Mouse (Mus musculus) limb, embryonic 15.5 days (tissue): ENCODE measurements at regions not wholly inside any gene's neighbourhood (a gene's known extent, or its start where the extent isn't known, plus 50 kb on each side); places are given as distances from the start of the nearest gene placed in this dataset.

ENCODE experiments used
- ATAC-seq: fragments of 200-750 bp; cut with Nextera tagmentation; 2 replicates; pipeline ENCODE4 v1.8.0; 2017; ENCODE audit warnings: low read depth, moderate TSS enrichment; ENCODE audit not compliant: insufficient number of reproducible peaks, low FRiP score, low TSS enrichment
- H3K27ac ChIP-seq: fragments of 300-500 bp; sonication (generic); 2 replicates; pipeline ENCODE4 v1.5.1; 2015; ENCODE audit warnings: moderate library complexity, mild to moderate bottlenecking, inconsistent platforms
- H3K27me3 ChIP-seq: fragments of 300-500 bp; sonication (generic); 2 replicates; pipeline ENCODE4 v1.6.1; 2015; ENCODE audit warnings: inconsistent platforms
- H3K36me3 ChIP-seq: fragments of 300-500 bp; sonication (generic); 2 replicates; pipeline ENCODE4 v1.6.1; 2015; ENCODE audit warnings: inconsistent platforms
- H3K4me1 ChIP-seq: fragments of 300-500 bp; sonication (generic); 2 replicates; pipeline ENCODE4 v1.6.1; 2015; ENCODE audit warnings: inconsistent platforms
- H3K4me2 ChIP-seq: fragments of 300-500 bp; sonication (generic); 2 replicates; pipeline ENCODE4 v1.6.1; 2015; ENCODE audit warnings: mild to moderate bottlenecking, inconsistent platforms
- H3K4me3 ChIP-seq: fragments of 300-500 bp; sonication (generic); 2 replicates; pipeline ENCODE4 v1.5.1; 2015; ENCODE audit warnings: mild to moderate bottlenecking, inconsistent platforms
- H3K9ac ChIP-seq: fragments of 300-500 bp; sonication (generic); 2 replicates; pipeline ENCODE4 v1.6.1; 2015; ENCODE audit warnings: inconsistent platforms
- H3K9me3 ChIP-seq: fragments of 300-500 bp; sonication (generic); 2 replicates; pipeline ENCODE4 v1.6.1; 2016; ENCODE audit warnings: inconsistent platforms
- WGBS: fragments of 180-500 bp; shearing (Covaris S2); methylation state at CpG from one replicate; pipeline ENCODE4 v1.1.7; 2015; 5-methylcytosine and 5-hydroxymethylcytosine counted together

GRCm38 (mm10) chr14:118318524-118318923 is 51.8 kb downstream of the Gm9376 start:
- no peak overlapping the region for H3K27ac ChIP-seq
- H3K9ac ChIP-seq, result no peak overlapping the region
- no peaks in the 10 kb centered on the region for H3K9me3 ChIP-seq
- H3K27me3 ChIP-seq, result peaks cover 40% of the 10 kb centered on the region
- H3K4me2 ChIP-seq, result no peak overlapping the region
- 0 out of 2 replicates have a peak, but pooled peaks cover 6% of the 10 kb centered on the region for H3K4me1 ChIP-seq
- 43% methylated on average over 11 of the region's 11 CpGs for WGBS
- no peaks in the 10 kb centered on the region for H3K36me3 ChIP-seq
- no peak for ATAC-seq
- H3K4me3 ChIP-seq, result no peak overlapping the region

GRCm38 (mm10) chr14:118320101-118320500 is 53.3 kb downstream of the Gm9376 start:
- peaks cover 53% of the 10 kb centered on the region for H3K27me3 ChIP-seq
- H3K36me3 ChIP-seq, result no peaks in the 10 kb centered on the region
- no peak overlapping the region for H3K27ac ChIP-seq
- WGBS, result 82% methylated on average over 4 of the region's 4 CpGs
- H3K9me3 ChIP-seq, result no peaks in the 10 kb centered on the region
- H3K4me3 ChIP-seq, result no peak overlapping the region
- H3K4me2 ChIP-seq, result no peak overlapping the region
- 0 out of 2 replicates have a peak, but pooled peaks cover 6% of the 10 kb centered on the region for H3K4me1 ChIP-seq
- no peak overlapping the region for H3K9ac ChIP-seq
- ATAC-seq, result no peak

- 67% methylated on average over 3 of the region's 3 CpGs for WGBS
- no peak for ATAC-seq
- peaks cover 58% of the 10 kb centered on the region for H3K27me3 ChIP-seq
- H3K9me3 ChIP-seq, result no peaks in the 10 kb centered on the region
- H3K9ac ChIP-seq, result no peak overlapping the region
- no peak overlapping the region for H3K27ac ChIP-seq
- H3K4me1 ChIP-seq, result 0 out of 2 replicates have a peak, but pooled peaks cover 6% of the 10 kb centered on the region
- no peak overlapping the region for H3K4me2 ChIP-seq
- H3K4me3 ChIP-seq, result no peak overlapping the region
- no peaks in the 10 kb centered on the region for H3K36me3 ChIP-seq
These were observed 54.3 kb downstream of the Gm9376 start for GRCm38 (mm10) chr14:118321083-118321482.

GRCm38 (mm10) chr14:118322003-118322821 is 55.5 kb downstream of the Gm9376 start:
- Histone ChIP-seq H3K4me1 (0 out of 2 replicates have a peak, but pooled peaks cover 6% of the 10 kb centered on the region), H3K9me3 (no peaks in the 10 kb centered on the region), H3K27me3 (peaks cover 61% of the 10 kb centered on the region), H3K4me2 (peak overlapping the region; percentile 36), H3K4me3 (peak overlapping the region; percentile 23), H3K9ac (no peak overlapping the region), H3K27ac (no peak overlapping the region), H3K36me3 (no peaks in the 10 kb centered on the region)
- ATAC-seq, result no peak
- whole genome bisulfite sequencing, result 16% methylated on average over 26 of the region's 26 CpGs

- Histone ChIP-seq H3K4me2 (peak overlapping the region; percentile 36), H3K4me3 (peak overlapping the region; percentile 23; the same call in 1 of the 2 replicates), H3K9me3 (no peaks in the 10 kb centered on the region), H3K9ac (no peak overlapping the region), H3K27me3 (peaks cover 58% of the 10 kb centered on the region), H3K36me3 (no peaks in the 10 kb centered on the region), H3K4me1 (0 out of 2 replicates have a peak, but pooled peaks cover 6% of the 10 kb centered on the region), H3K27ac (no peak overlapping the region)
- ATAC-seq, result no peak
- 16% methylated on average over 11 of the region's 11 CpGs for WGBS
These were observed 56.1 kb downstream of the Gm9376 start for GRCm38 (mm10) chr14:118322865-118323264.

- H3K27me3 ChIP-seq, result 0 out of 2 replicates have a peak, but pooled peaks cover 2% of the 10 kb centered on the region
- H3K4me2 ChIP-seq, result no peak overlapping the region
- H3K9me3 ChIP-seq, result no peaks in the 10 kb centered on the region
- H3K9ac ChIP-seq, result no peak overlapping the region
- ATAC-seq, result no peak
- H3K36me3 ChIP-seq, result no peaks in the 10 kb centered on the region
- H3K4me3 ChIP-seq, result no peak overlapping the region
- no peak overlapping the region for H3K27ac ChIP-seq
- no peaks in the 10 kb centered on the region for H3K4me1 ChIP-seq
- 79% methylated on average over 3 of the region's 3 CpGs for WGBS
These were observed 71.3 kb downstream of the Gm9376 start for GRCm38 (mm10) chr14:118338071-118338470.

- Histone ChIP-seq H3K4me1 (peaks cover 12% of the 10 kb centered on the region), H3K9ac (no peak overlapping the region), H3K9me3 (no peaks in the 10 kb centered on the region), H3K27ac (no peak overlapping the region), H3K4me3 (peak overlapping the region; percentile 31), H3K36me3 (no peaks in the 10 kb centered on the region), H3K27me3 (peaks cover 39% of the 10 kb centered on the region), H3K4me2 (peak overlapping the region; percentile 44)
- ATAC-seq, result no peak
- 18% methylated on average over 11 of the region's 11 CpGs for WGBS
These were observed 96.2 kb downstream of the Gm9376 start for GRCm38 (mm10) chr14:118362931-118363330.

- Histone ChIP-seq H3K27me3 (peaks cover 42% of the 10 kb centered on the region), H3K9ac (no peak overlapping the region), H3K9me3 (no peaks in the 10 kb centered on the region), H3K4me3 (peak overlapping the region; percentile 31), H3K4me2 (peak overlapping the region; percentile 44), H3K36me3 (no peaks in the 10 kb centered on the region), H3K4me1 (peaks cover 12% of the 10 kb centered on the region), H3K27ac (no peak overlapping the region)
- WGBS, result 10% methylated on average over 21 of the region's 21 CpGs
- ATAC-seq, result no peak
These were observed 96.6 kb downstream of the Gm9376 start for GRCm38 (mm10) chr14:118363391-118363821.

GRCm38 (mm10) chr14:118366522-118366921 is 99.8 kb downstream of the Gm9376 start:
- Histone ChIP-seq H3K9ac (no peak overlapping the region), H3K4me2 (no peak overlapping the region), H3K4me1 (peaks cover 12% of the 10 kb centered on the region), H3K9me3 (no peaks in the 10 kb centered on the region), H3K27ac (no peak overlapping the region), H3K27me3 (peaks cover 56% of the 10 kb centered on the region), H3K36me3 (no peaks in the 10 kb centered on the region), H3K4me3 (no peak overlapping the region)
- no peak for ATAC-seq
- WGBS, result 81% methylated on average over 4 of the region's 4 CpGs

- ATAC-seq, result no peak
- WGBS, result 17% methylated on average over 9 of the region's 9 CpGs
- no peak overlapping the region for H3K27ac ChIP-seq
- no peaks in the 10 kb centered on the region for H3K4me1 ChIP-seq
- H3K4me2 ChIP-seq, result no peak overlapping the region
- peaks cover 56% of the 10 kb centered on the region for H3K27me3 ChIP-seq
- no peaks in the 10 kb centered on the region for H3K36me3 ChIP-seq
- no peaks in the 10 kb centered on the region for H3K9me3 ChIP-seq
- H3K4me3 ChIP-seq, result no peak overlapping the region
- no peak overlapping the region for H3K9ac ChIP-seq
These were observed 102.1 kb downstream of the Gm9376 start for GRCm38 (mm10) chr14:118368619-118369431.

GRCm38 (mm10) chr14:118371336-118371735 is 104.6 kb downstream of the Gm9376 start:
- no peak overlapping the region for H3K9ac ChIP-seq
- no peak overlapping the region for H3K4me3 ChIP-seq
- H3K9me3 ChIP-seq, result no peaks in the 10 kb centered on the region
- no peaks in the 10 kb centered on the region for H3K36me3 ChIP-seq
- H3K4me1 ChIP-seq, result no peaks in the 10 kb centered on the region
- no peak overlapping the region for H3K4me2 ChIP-seq
- peaks cover 34% of the 10 kb centered on the region; the same call in 1 of the 2 replicates for H3K27me3 ChIP-seq
- WGBS, result 92% methylated on average over 15 of the region's 15 CpGs
- no peak for ATAC-seq
- H3K27ac ChIP-seq, result no peak overlapping the region
